Mouse (Mus musculus): ENCODE data around the gene Olfr491.

The Olfr491 gene

GRCm38 (mm10) chr7:108313151-108313550, at the start of gene Olfr491:
TSS of gene Olfr491 (plus strand) at chr7:108313451.
- DNase-seq (ENCODE audit: low spot score in 2 of 2) = no peak

- no peak for DNase-seq (ENCODE audit: low spot score in 2 of 2)
Measured at GRCm38 (mm10) chr7:108288834-108289233, 24.4 kb upstream of the Olfr491 start, which contains the start of gene Olfr490. TSS of gene Olfr490 (minus strand) at chr7:108288934.

GRCm38 (mm10) chr7:108323574-108323973, 10.3 kb downstream of the Olfr491 start, which contains the start of gene Olfr492:
TSS of gene Olfr492 (minus strand) at chr7:108323674.
- no peak for DNase-seq (ENCODE audit: low spot score in 2 of 2)

- DNase-seq (ENCODE audit: low spot score in 2 of 2) = no peak
Measured at GRCm38 (mm10) chr7:108346879-108347278, 33.6 kb downstream of the Olfr491 start, which contains the start of gene Olfr493. TSS of gene Olfr493 (minus strand) at chr7:108346979.

- DNase-seq (ENCODE audit: low spot score in 2 of 2) = no peak
Measured at GRCm38 (mm10) chr7:108365035-108365434, 51.8 kb downstream of the Olfr491 start, which contains the start of gene Olfr494. TSS of gene Olfr494 (plus strand) at chr7:108365335.
